Mouse (Mus musculus) lung, postnatal 0 days (tissue): ENCODE data around the gene Galm.

Experiments
- CTCF ChIP-seq: IDR thresholded peaks from 2 replicates; pipeline ENCODE4 v1.5.1; 2016; ENCODE audit warnings: antibody characterized with exemption, mild to moderate bottlenecking
- EP300 ChIP-seq: IDR thresholded peaks from 2 replicates; pipeline ENCODE4 v1.6.1; 2016; ENCODE audit warnings: antibody characterized with exemption, mild to moderate bottlenecking, control low read depth

DNA sequence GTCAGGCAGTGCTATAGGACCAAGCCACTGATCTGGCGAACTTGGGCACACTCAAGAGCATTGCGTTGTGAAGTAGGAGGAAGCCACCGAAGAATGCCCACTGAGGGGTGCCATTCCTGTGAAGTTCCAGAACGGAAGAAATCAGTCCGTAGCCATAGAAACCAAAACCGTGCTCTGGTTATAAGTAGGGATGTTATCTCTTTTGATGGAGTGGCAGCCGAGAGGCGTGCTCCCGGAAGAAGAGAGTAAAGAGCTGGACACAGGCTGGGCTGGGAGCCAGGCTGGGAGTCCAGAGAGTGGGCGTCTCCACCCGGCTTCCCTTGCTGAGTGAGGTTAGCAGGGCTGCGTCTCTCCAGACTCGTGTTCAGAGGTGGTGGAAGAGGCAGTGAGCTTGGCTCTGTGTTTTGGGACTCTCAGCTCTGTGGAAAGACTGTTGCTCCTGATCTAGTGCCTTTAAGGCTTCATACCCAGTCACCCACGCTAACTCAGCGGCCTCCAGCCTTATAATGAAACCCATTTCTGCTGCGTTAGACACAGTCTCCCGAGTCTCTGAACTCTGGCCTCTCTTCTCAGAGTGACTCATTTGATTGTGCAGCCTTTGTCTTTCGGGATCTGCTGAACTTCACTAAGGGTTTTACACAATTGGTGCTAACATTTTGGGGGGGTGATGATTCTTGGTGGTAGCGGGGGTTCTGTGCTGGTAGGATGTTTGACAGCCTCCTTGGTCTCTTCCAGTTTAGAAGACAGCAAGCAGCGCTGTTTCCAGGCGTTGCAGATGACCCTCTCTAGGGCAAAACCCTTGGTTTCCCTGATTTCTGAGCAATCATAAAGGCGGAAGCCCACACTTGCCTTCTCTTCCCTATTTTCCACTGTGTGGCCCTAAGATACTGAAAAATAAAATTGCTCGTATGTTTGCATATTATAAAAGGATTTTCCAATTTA lies 21.1 kb downstream of the Galm start:
- TF ChIP-seq CTCF (peak; percentile 21), EP300 (peak; percentile 59)
